Mouse (Mus musculus): Measurements from ENCODE around the gene Erich6b. TPM values are rescaled to one million over a fixed set of nuclear protein-coding genes. Genes with fewer than 3 reads are reported as not detected.

Gene Erich6b
- not detected in 2 replicates for polyA plus RNA-seq (2021; fragmentation: Nextera tagmentation)
- long read RNA-seq, experiment 1: 0 reads
- long read RNA-seq, experiment 2: 0 reads

DNA sequence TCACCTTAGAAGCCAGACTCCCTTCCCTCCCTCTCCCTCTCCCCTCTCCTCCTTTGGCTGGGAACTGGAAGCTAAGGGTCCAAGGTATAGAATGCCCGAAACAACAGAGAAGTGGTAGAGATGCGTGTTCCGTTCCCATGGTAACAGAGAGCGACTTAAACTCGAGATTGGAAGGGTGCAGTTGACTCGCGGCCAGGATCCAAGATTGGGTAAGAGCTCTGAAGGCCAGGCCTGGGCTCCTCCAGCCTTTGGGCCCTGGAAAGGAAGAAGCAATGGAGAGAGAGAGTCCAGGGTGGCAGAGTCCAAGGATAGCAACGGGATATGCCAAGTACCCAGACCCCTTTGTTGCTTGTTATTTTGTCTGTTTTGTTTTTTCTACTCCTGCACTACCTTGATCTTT is at the start of gene Erich6b:
Gene Erich6b, plus strand, starts transcription at position 180 of the 400 bp plus-strand sequence.

GRCm38 (mm10) chr14:75592978-75593377 is 49.1 kb upstream of the Erich6b start, which contains the start of gene Spert:
Gene Spert, minus strand, starts transcription at chr14:75593116.

Other genes starting within 250 kb of the Erich6b start
- gene Siah3, start 186.3 kb upstream of the Erich6b start, polyA plus RNA-seq (2021; fragmentation: Nextera tagmentation): 0.98 and 1.5 TPM in 2 replicates
- not detected in 2 replicates for gene Spert, start 49.1 kb upstream of the Erich6b start, polyA plus RNA-seq (2021; fragmentation: Nextera tagmentation)
- 7.6 and 8.5 TPM in 2 replicates for gene Cog3, start 112.3 kb downstream of the Erich6b start, polyA plus RNA-seq (2021; fragmentation: Nextera tagmentation)
- gene Slc25a30, start 144.8 kb downstream of the Erich6b start, polyA plus RNA-seq (2021; fragmentation: Nextera tagmentation): 2.6 and 3.4 TPM in 2 replicates
- gene Tpt1, start 202.8 kb downstream of the Erich6b start, polyA plus RNA-seq (2021; fragmentation: Nextera tagmentation): 1,930 and 1,940 TPM in 2 replicates

Measured in left cerebral cortex, adult 6 months (tissue).